Mouse (Mus musculus) right cerebral cortex, adult 18-20 months (tissue): ENCODE measurements around the gene Sapcd1.
A peak's percentile ranks its signal among the peaks of the same experiment; 100 is the strongest.
"Not testable (repeated sequence)": the region's sequence is repeated elsewhere in the genome, so short reads cannot be mapped to it uniquely, and the experiment has no call there.

Experiments
- DNase-seq: peaks from one replicate; pipeline ENCODE4 v3.0.0; 2022; ENCODE audit warnings: mixed read lengths

The Sapcd1 gene

GRCm38 (mm10) chr17:35052271-35052798 lies 24.5 kb upstream of the Sapcd1 start:
- no peak for DNase-seq

- no peak for DNase-seq
These were observed 23.6 kb upstream of the Sapcd1 start for GRCm38 (mm10) chr17:35051156-35052086.

GRCm38 (mm10) chr17:35050126-35050750 lies 22.4 kb upstream of the Sapcd1 start:
- no peak for DNase-seq

DNA sequence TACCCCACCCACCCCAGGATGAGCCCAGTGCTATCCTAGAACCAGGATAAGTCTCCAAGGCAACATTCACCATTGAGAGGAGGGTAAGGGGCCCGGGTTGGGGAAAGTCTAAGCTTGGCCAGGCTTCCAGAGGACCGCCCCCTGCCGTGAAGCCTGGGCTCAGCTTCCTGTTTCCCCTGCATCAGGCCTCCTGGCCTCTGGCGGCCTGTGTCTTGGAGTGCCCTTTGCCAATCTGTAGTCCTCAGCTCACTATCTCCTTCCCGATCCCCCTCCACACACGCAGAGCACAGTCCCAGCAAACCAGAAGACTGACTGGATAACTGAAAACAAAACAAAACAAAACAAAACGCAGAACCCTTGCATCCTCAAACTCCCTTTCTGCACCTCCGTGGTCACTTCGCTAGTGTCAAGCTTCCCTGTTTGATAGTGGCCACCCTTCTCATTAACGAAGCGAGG lies 21.8 kb upstream of the Sapcd1 start, which contains the start of gene Clic1:
TSS of gene Clic1 (plus strand) at position 406 of the 456 bp plus-strand sequence.
- DNase-seq: no peak

DNA sequence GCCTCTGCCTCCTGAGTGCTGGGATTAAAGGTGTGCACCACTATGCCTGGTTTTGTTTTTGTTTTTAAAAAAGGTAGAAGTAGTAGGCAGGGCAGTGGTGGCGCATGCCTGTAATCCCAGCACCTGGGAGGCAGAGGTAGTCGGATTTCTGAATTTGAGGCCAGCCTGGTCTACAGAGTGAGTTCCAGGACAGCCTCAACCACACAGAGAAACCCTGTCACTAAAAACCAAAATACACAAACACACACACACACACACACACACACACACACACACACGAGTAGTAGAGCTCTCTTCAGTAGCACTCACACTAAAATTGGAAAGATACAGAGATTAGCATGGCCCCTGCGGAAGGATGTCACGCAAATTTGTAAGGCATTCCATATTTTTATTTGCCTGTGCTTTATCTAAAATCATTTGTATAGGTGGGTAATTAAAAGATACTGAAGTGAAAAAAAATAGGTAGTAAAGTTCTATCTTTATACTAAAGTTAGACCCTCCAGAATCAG lies 21.2 kb upstream of the Sapcd1 start:
- DNase-seq: no peak

GRCm38 (mm10) chr17:35048149-35048931 lies 20.5 kb upstream of the Sapcd1 start:
- DNase-seq: no peak

GRCm38 (mm10) chr17:35047688-35048087 lies 19.9 kb upstream of the Sapcd1 start:
- no peak for DNase-seq

DNA sequence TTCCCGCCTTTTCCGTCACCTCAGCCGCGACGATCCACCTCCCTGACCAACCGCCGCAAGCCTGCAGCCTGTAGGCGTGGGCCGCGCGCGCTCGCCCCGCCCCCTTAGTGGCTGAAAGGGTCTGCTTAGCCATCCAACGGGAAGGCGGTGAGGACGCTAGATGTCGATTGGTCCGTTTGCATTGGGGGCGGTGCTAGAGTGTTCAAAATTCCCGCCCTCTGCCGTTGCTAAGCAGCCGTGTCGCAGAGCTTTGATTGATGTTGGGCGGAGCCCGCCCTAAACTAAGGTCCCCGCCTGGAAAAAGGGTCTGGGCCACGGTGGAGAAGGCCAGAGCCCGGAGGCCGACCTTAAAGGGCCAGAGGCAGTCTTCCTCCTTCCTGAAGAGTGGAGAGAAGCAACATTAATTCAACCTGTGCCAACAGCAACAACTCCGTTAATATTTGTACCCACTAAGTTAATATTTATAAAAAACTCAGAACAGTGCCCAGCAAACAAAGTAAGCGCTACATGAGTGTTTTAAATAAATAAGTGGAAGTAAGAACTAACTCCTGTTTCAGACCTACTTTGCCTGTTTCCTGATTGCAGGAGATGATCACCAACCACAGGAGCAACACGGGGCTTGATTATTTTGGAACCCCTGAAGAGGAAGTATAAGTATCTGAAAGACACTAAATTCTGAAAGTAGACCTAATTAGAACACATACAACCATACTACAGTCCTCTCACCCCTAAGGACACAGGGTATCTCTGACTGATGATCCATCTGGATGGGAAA lies 19.1 kb upstream of the Sapcd1 start, which contains the start of gene Msh5:
TSS of gene Msh5 (minus strand) at position 65 of the 775 bp plus-strand sequence.
- DNase-seq: peak; percentile 91

DNA sequence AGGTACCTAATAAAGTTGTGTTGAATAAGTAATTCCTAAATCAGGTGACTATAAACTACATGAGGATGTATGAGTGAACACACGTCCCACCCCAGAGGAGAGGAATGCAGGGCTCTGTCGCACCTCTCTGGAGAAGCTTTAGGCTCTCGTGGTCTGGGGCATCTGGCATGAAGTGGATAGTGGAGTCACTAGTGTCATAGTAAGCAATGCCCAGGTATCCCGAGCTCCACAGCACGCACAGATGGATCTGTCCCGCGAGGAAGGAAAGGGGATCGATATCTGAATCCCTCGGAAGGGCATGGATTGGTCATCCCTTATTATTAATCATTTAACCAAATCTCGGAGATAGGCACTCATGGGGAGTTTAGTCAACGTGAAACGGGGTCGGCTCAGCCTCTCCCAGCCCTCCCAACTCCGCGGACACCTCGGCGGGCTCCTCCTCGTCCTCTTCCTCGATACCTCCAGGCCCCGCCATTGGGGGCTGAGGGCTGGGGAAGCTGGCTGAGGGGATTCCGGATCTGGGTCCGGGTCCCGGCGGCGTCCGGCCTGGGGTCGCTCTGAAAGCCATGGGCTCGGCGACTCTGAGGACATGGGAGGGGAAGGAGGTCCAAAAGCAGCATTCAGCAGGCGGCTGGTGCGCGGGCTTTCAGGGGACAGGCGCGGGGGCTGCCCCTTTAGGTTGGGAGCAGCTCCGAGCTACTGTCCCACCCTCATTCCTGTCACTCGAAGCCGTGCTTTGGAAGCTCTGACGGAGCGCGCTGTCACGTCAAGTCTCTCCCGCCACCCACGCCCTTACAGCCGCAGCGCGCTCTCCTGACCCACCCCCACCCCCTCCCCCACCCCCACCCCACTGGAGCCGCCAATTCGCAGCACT lies 18.2 kb upstream of the Sapcd1 start:
- no peak for DNase-seq

- no peak for DNase-seq
These were observed 17.3 kb upstream of the Sapcd1 start for GRCm38 (mm10) chr17:35044904-35045806.

DNA sequence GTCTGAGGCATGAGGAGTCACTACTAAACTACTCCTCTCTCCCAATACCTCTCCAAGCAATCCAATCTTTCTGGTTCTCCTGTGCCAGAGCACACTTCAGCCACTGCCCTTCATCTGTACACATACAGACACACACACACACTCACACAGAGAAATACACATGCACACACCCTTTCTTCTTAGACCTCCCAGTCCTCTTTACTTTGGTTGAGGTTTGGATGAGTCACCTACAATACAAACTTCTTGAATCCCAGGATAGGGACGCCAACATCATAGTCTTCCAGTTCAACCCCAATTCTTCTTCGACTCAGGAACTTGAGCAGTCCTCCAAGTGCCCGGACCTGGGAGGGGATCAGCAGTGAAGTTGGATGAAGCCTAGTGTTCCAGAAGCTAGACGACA lies 16.0 kb upstream of the Sapcd1 start:
- no peak for DNase-seq

DNA sequence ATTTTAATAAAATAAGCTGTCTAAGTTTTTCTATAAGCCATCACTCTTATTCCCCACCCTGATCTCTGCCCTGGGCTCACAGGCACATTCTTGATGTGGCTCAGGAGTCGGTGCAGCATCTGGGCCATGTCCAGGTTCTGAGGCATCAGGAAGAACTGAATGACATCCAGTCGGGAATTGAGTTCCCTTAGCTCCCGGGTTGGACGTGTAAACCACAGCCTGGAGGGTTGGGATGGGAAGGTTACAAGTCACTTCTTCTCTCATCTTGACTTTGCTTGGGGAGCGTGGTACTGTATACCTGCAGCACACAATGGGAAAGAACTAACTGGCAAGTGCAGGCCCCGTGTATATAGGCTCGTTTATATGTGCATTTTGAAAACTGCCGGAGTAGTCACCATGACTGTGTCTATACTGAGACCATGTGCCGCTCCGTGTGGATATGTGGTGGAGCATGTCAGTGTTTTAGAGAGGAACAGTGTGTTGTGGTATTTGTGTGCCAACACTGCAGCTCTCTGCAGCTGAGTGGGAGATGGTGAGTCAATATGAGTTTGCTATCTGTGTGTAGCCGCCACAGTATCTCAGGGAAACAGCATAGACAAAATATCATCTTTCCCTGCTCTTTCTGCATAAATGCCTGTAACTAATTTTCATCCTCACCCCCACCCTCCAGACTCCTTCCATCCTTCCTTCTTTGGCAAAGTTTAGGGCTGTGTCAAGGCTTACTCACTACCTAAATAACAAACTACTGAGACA lies 11.5 kb upstream of the Sapcd1 start:
- peak; percentile 55 for DNase-seq

- no peak for DNase-seq
These were observed 7.1 kb upstream of the Sapcd1 start for GRCm38 (mm10) chr17:35034896-35035295.

DNA sequence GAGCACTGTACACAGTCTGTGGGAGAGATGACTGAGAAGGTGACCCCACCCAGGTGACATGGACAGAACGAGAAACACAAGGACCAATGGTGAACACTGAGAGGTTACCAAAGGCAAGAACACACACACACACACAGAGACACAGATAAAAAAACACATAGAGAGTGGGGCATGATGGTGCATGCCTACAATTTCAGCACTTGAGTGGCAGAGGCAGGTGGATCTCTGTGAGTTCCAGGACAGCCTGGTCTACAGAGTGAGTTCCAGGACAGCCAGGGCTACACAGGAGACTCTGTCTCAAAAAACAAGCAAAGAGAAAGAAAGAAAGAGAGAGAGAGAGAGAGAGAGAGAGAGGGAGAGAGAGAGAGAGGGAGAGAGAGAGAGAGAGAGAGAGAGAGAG lies 5.9 kb upstream of the Sapcd1 start:
- DNase-seq: not testable (repeated sequence)

DNA sequence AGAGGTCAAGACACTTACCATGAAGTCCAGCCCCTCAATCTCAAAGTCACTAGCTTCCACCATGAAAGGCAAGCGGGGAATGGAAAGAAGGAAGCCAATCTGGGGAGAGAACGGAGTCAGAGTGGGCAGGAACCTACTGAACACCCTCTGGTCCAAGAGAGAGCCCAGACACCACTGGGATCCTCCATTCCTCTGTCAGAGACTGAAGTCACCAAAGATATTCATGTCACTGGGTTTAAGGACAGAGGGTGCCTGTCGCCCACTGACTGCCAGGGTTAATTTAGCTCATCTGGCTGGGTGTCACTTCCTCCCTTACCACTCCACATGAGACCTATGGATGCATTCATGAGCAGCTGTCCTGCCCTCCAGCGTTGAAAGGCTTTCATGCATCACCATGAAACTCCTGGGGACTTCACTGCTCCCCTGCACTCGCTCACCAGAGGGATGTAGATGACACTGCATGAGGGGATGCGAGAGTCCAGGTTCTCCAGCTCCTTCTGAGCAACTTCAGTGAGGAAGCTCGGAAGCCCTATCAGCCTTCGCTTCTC lies 4.6 kb upstream of the Sapcd1 start:
- no peak for DNase-seq

DNA sequence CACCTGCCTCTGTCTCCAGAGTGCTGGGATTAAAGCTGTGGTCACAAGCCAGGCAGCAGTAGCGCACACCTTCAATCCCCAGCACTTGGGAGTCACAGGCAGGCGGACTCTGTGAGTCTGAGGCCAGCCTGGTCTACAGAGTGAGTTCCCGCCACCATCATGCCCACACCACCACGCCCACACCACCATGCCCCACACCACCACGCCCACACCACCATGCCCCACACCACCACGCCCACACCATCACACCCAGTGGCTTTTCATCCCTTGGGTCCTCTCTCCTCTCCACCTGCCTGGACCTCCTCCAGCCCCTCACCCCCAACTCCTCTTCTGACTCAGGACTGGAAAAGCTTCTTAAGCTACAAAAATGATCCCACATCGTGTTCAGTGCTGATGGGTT lies 4.1 kb upstream of the Sapcd1 start:
- no peak for DNase-seq

GRCm38 (mm10) chr17:35031272-35031671 lies 3.5 kb upstream of the Sapcd1 start:
- DNase-seq: no peak

DNA sequence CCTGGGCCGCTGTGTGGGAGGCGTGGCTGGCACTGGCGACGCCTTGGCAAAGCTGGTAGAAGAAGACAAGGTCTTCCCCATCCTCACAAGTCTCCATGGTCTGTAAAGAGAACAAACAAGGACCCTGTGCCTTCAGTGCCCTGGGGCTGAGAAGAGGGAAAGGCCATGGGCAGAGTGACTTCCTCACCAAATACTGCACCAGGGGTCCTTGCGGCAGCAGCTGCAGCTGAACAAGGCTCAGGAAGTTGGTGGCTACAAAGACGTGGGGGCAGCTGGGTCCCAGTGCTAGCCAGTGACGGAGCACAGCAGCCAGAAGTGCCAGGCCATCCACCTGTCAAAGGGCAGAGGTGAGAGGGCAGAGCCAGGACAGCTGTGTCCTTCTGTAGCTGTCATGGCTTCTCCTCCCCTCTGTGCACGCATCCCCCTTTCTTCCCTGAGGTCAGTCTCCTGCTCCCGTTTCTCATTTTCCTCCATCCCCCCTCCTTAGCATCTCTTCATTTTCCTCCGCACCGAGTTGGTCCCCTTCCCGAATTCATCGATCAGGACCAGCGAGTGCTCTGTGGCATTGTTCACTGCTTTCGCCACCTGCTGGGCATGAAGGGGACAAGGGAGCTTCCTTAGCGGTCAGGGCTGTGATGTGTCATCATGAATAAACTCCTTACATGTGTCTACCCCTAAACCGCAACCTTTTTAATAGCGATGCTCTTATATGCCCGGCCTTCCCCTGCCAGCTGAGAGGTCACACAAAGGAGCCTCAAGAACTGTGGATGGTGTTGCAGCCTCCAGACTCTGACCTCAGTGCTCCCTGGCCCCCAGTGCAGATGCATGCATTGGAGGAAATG lies 2.1 kb upstream of the Sapcd1 start:
- DNase-seq: no peak
